Comparison of ENCODE assay signal across 7 mouse cellular contexts in the genomic region with DNA sequence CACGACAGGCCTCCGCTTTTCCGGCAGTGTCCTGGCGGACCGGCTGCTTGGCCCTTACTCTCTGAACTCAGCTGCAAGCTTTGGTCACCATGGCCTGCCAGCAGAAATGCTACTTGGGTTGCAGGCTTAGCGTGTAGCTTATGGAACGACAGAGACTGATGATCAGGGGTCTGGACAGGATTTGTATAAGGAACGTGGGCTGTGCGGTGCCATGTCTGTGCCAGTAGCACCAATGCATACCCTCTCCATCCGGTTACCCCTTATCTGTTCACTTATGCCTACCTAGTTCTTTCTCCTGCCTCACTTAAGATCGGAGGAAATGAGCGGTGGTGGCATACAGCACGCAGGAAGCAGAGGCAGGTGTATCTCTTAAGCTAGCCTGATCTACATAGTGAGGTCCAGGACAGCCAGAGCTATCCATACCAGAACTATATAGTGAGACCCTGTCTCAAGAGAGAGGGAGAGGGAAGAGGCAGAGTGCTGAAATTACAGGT. TPM values are rescaled to one million over a fixed set of nuclear protein-coding genes. Genes with fewer than 3 reads are reported as not detected.
A peak's percentile ranks its signal among the peaks of the same experiment; 100 is the strongest.
DNase-seq lines count a peak whose midpoint lies in the region; ATAC-seq and TF ChIP-seq lines count a peak whose summit lies in the region.

No protein-coding gene starts in this region.

- DNase-seq in gastrocnemius, adult 18-20 months (ENCODE audit: low spot score) = no peak
- DNase-seq in left cerebral cortex, adult 11 months (ENCODE audit: low spot score) = no peak

- H3K4me3 ChIP-seq in megakaryocyte, embryonic 14.5 days (replicated peaks) = peak overlapping the region; percentile 95
- H3K4me3 ChIP-seq in limb, embryonic 12.5 days (replicated peaks) = peak overlapping the region; percentile 89
- peak overlapping the region; percentile 60 for H3K4me3 ChIP-seq in olfactory bulb, adult 2 months (ENCODE audit: insufficient read depth, low read depth, low read length)

- H3K9ac ChIP-seq in limb, embryonic 12.5 days (replicated peaks) = peak overlapping the region; percentile 71

- peak overlapping the region; percentile 96 for H3K27ac ChIP-seq in limb, embryonic 12.5 days
- H3K27ac ChIP-seq in olfactory bulb, adult 2 months (ENCODE audit: insufficient read depth, low read depth, low read length) = peak overlapping the region; percentile 97

- H3K4me2 ChIP-seq in limb, embryonic 12.5 days = peak overlapping the region; percentile 81

- WGBS in limb, embryonic 12.5 days = 29% methylated on average over 13 of the region's 13 CpGs
- WGBS in olfactory bulb, adult 2 months = 20% methylated on average over 13 of the region's 13 CpGs

- ATAC-seq in megakaryocyte, adult 5-6 weeks (ENCODE audit: poor library complexity, severe bottlenecking) = no peak
- ATAC-seq in erythroblast, adult 5-6 weeks (replicated peaks; ENCODE audit: low FRiP score, poor library complexity, severe bottlenecking) = peak; percentile 12
- ATAC-seq in limb, embryonic 12.5 days (ENCODE audit: insufficient number of reproducible peaks, insufficient read depth, low FRiP score, low TSS enrichment, low read depth) = 0 out of 2 replicates have a peak, but pooled peaks have one; percentile 0

- peaks cover 61% of the 10 kb centered on the region for H3K4me1 ChIP-seq in megakaryocyte, embryonic 14.5 days
- H3K4me1 ChIP-seq in limb, embryonic 12.5 days (replicated peaks) = peaks cover 17% of the 10 kb centered on the region
- peaks cover 26% of the 10 kb centered on the region for H3K4me1 ChIP-seq in olfactory bulb, adult 2 months (ENCODE audit: control insufficient read depth, insufficient read depth, low read length)

- TF ChIP-seq POLR2A in olfactory bulb, adult 2 months (IDR thresholded peaks at IDR 0.05; ENCODE audit: insufficient read depth, low read depth, low read length) = no peak

- H3K9me3 ChIP-seq in megakaryocyte, embryonic 14.5 days = no peaks in the 10 kb centered on the region
- H3K9me3 ChIP-seq in limb, embryonic 12.5 days = no peaks in the 10 kb centered on the region

- peaks cover 13% of the 10 kb centered on the region for H3K36me3 ChIP-seq in megakaryocyte, embryonic 14.5 days (replicated peaks; ENCODE audit: low read length)
- peaks cover 19% of the 10 kb centered on the region for H3K36me3 ChIP-seq in limb, embryonic 12.5 days

- peaks cover 3% of the 10 kb centered on the region for H3K27me3 ChIP-seq in megakaryocyte, embryonic 14.5 days (replicated peaks)
- H3K27me3 ChIP-seq in limb, embryonic 12.5 days = no peaks in the 10 kb centered on the region

- TF ChIP-seq CTCF in olfactory bulb, adult 2 months (IDR thresholded peaks at IDR 0.05; ENCODE audit: insufficient read depth, low read depth, low read length) = no peak

RNA-seq across cellular contexts. Expression of gene Stip1, which starts 0.9 kb away (rescaled TPM):
- polyA plus RNA-seq in megakaryocyte, embryonic 14.5 days (2012; ENCODE audit: insufficient read depth, low replicate concordance) = 29.9 and 116 TPM in 2 replicates
- 90.4 and 95.8 TPM in 2 replicates for total RNA-seq in megakaryocyte, adult 5-6 weeks (2015)
- total RNA-seq in megakaryocyte, adult 5-6 weeks (2017) = 102 and 115 TPM in 2 replicates
- 39.1 and 40.2 TPM in 2 replicates for total RNA-seq in erythroblast, adult 5-6 weeks (2015; ENCODE audit: low replicate concordance)
- 33.4 and 44.3 TPM in 2 replicates for total RNA-seq in erythroblast, adult 5-6 weeks (2017; ENCODE audit: low replicate concordance)
- 292 and 312 TPM in 2 replicates for polyA plus RNA-seq in limb, embryonic 12.5 days (2016; fragmentation: Nextera tagmentation; extraction: Ambion mirVana)
- 145 and 219 TPM in 2 replicates for polyA plus RNA-seq in olfactory bulb, adult 2 months (2012; ENCODE audit: insufficient read depth, insufficient read length, low replicate concordance, missing spikeins)
- 10 to 100 TPM; 89.7 to 98.5 TPM for total RNA-seq in gastrocnemius, adult 18-20 months (2021)

RNA-seq across cellular contexts. Expression of gene Macrod1, which starts 15.9 kb away (rescaled TPM):
- 9.2 and 14.0 TPM in 2 replicates for polyA plus RNA-seq in megakaryocyte, embryonic 14.5 days (2012; ENCODE audit: insufficient read depth, low replicate concordance)
- total RNA-seq in megakaryocyte, adult 5-6 weeks (2015) = 0.69 and 3.7 TPM in 2 replicates
- 0.66 and 0.77 TPM in 2 replicates for total RNA-seq in megakaryocyte, adult 5-6 weeks (2017)
- total RNA-seq in erythroblast, adult 5-6 weeks (2015; ENCODE audit: low replicate concordance) = 0.77 and 4.2 TPM in 2 replicates
- 0.94 TPM in 1 of 2 replicates, not detected in the other for total RNA-seq in erythroblast, adult 5-6 weeks (2017; ENCODE audit: low replicate concordance)
- 12.3 and 13.2 TPM in 2 replicates for polyA plus RNA-seq in limb, embryonic 12.5 days (2016; fragmentation: Nextera tagmentation; extraction: Ambion mirVana)
- polyA plus RNA-seq in olfactory bulb, adult 2 months (2012; ENCODE audit: insufficient read depth, insufficient read length, low replicate concordance, missing spikeins) = not detected in 2 replicates
- 100 to 1,000 TPM; 276 to 311 TPM for total RNA-seq in gastrocnemius, adult 18-20 months (2021)

RNA-seq across cellular contexts. Expression of gene Fermt3, which starts 21.4 kb away (rescaled TPM):
- polyA plus RNA-seq in megakaryocyte, embryonic 14.5 days (2012; ENCODE audit: insufficient read depth, low replicate concordance) = 5,058 and 7,219 TPM in 2 replicates
- 76.4 and 89.1 TPM in 2 replicates for total RNA-seq in megakaryocyte, adult 5-6 weeks (2015)
- 239 and 262 TPM in 2 replicates for total RNA-seq in megakaryocyte, adult 5-6 weeks (2017)
- 20.8 and 28.6 TPM in 2 replicates for total RNA-seq in erythroblast, adult 5-6 weeks (2015; ENCODE audit: low replicate concordance)
- 49.0 and 56.3 TPM in 2 replicates for total RNA-seq in erythroblast, adult 5-6 weeks (2017; ENCODE audit: low replicate concordance)
- 7.1 and 7.8 TPM in 2 replicates for polyA plus RNA-seq in limb, embryonic 12.5 days (2016; fragmentation: Nextera tagmentation; extraction: Ambion mirVana)
- polyA plus RNA-seq in olfactory bulb, adult 2 months (2012; ENCODE audit: insufficient read depth, insufficient read length, low replicate concordance, missing spikeins) = not detected in 2 replicates
- total RNA-seq in gastrocnemius, adult 18-20 months (2021) = under 1 TPM; 0.64 to 0.93 TPM

RNA-seq across cellular contexts. Expression of gene Trpt1, which starts 44.8 kb away (rescaled TPM):
- polyA plus RNA-seq in megakaryocyte, embryonic 14.5 days (2012; ENCODE audit: insufficient read depth, low replicate concordance) = 0.57 TPM in 1 of 2 replicates, not detected in the other
- total RNA-seq in megakaryocyte, adult 5-6 weeks (2015) = 1.5 and 3.4 TPM in 2 replicates
- total RNA-seq in megakaryocyte, adult 5-6 weeks (2017) = 2.7 and 3.4 TPM in 2 replicates
- not detected in 2 replicates for total RNA-seq in erythroblast, adult 5-6 weeks (2015; ENCODE audit: low replicate concordance)
- total RNA-seq in erythroblast, adult 5-6 weeks (2017; ENCODE audit: low replicate concordance) = not detected in 2 replicates
- polyA plus RNA-seq in limb, embryonic 12.5 days (2016; fragmentation: Nextera tagmentation; extraction: Ambion mirVana) = 10.8 and 11.0 TPM in 2 replicates
- polyA plus RNA-seq in olfactory bulb, adult 2 months (2012; ENCODE audit: insufficient read depth, insufficient read length, low replicate concordance, missing spikeins) = not detected in 2 replicates
- 10 to 100 TPM; 24.4 to 26.4 TPM for total RNA-seq in gastrocnemius, adult 18-20 months (2021)

RNA-seq across cellular contexts. Expression of gene Nudt22, which starts 44.8 kb away (rescaled TPM):
- 6.7 and 9.1 TPM in 2 replicates for polyA plus RNA-seq in megakaryocyte, embryonic 14.5 days (2012; ENCODE audit: insufficient read depth, low replicate concordance)
- total RNA-seq in megakaryocyte, adult 5-6 weeks (2015) = 16.6 and 29.0 TPM in 2 replicates
- total RNA-seq in megakaryocyte, adult 5-6 weeks (2017) = 10.1 and 16.0 TPM in 2 replicates
- 5.4 TPM in 1 of 2 replicates, not detected in the other for total RNA-seq in erythroblast, adult 5-6 weeks (2015; ENCODE audit: low replicate concordance)
- total RNA-seq in erythroblast, adult 5-6 weeks (2017; ENCODE audit: low replicate concordance) = 0.60 and 4.9 TPM in 2 replicates
- 20.1 and 22.6 TPM in 2 replicates for polyA plus RNA-seq in limb, embryonic 12.5 days (2016; fragmentation: Nextera tagmentation; extraction: Ambion mirVana)
- not detected in 2 replicates for polyA plus RNA-seq in olfactory bulb, adult 2 months (2012; ENCODE audit: insufficient read depth, insufficient read length, low replicate concordance, missing spikeins)
- 10 to 100 TPM; 12.0 to 13.7 TPM for total RNA-seq in gastrocnemius, adult 18-20 months (2021)

Comparison
In these comparisons a context has a peak if more than half of its experiments do, and no peak if none do; other contexts are left out.
1. RNA of gene Macrod1, which starts 15.9 kb away (total RNA-seq): 276 to 311 TPM in gastrocnemius, adult 18-20 months; 0.77 to 4.2 TPM in erythroblast, adult 5-6 weeks and 0.66 to 3.7 TPM in megakaryocyte, adult 5-6 weeks; every median in the first group is over 10 times any median in the second.
2. RNA of gene Fermt3, which starts 21.4 kb away (total RNA-seq): 76.4 to 262 TPM in megakaryocyte, adult 5-6 weeks and 20.8 to 56.3 TPM in erythroblast, adult 5-6 weeks; 0.64 to 0.93 TPM in gastrocnemius, adult 18-20 months; every median in the first group is over 10 times any median in the second.
3. Peak in every context shown above with its lines, with median percentiles within 50 percentile points of each other: H3K4me3 ChIP-seq.